Mouse (Mus musculus): Measurements from ENCODE around the gene Avpr2.
A peak's percentile ranks its signal among the peaks of the same experiment; 100 is the strongest.

Gene Avpr2

GRCm38 (mm10) chrX:73910049-73910448 lies 18.1 kb downstream of the Avpr2 start:
- H3K9me3 ChIP-seq (ENCODE audit: low read length), result no peaks in the 10 kb centered on the region
- H3K4me3 ChIP-seq (replicated peaks; ENCODE audit: low read length), result no peak overlapping the region
- H3K36me3 ChIP-seq (ENCODE audit: insufficient read depth, low read length), result peaks cover 8% of the 10 kb centered on the region; the same call in 1 of the 2 replicates
- H3K4me1 ChIP-seq (replicated peaks; ENCODE audit: low read depth, low read length), result peaks cover 26% of the 10 kb centered on the region
- TF ChIP-seq CTCF (conservative IDR thresholded peaks at IDR 0.05; ENCODE audit: low read length), result no peak
- no peak for TF ChIP-seq POU5F1 (IDR thresholded peaks at IDR 0.05; ENCODE audit: borderline replicate concordance, low read length)
- no peak for TF ChIP-seq NANOG (IDR thresholded peaks at IDR 0.05; ENCODE audit: borderline replicate concordance, low read length)
- no peaks in the 10 kb centered on the region for H3K27me3 ChIP-seq (ENCODE audit: insufficient read depth, low read length)

DNA sequence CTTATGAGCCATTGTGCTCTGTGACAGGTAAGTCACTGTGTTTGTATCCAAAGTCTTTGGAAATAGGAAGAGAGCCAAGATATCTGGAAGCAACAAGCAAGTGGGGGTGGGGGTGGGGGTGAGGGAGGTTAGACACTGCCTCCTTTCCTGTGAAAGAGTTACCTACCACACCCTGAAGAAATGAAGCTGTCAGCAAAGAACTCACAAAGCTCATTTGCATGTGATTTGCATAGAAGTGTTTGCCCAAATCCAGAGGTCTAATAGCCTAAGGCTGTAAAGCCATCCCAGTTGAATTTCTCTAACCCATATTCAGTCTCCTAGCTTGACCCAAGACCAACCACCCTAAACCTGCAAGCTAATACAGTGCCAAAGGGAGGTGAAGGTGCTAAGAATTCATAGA lies 18.5 kb downstream of the Avpr2 start:
- Histone ChIP-seq H3K27me3 (ENCODE audit: insufficient read depth, low read length) (no peaks in the 10 kb centered on the region), H3K36me3 (ENCODE audit: insufficient read depth, low read length) (peaks cover 4% of the 10 kb centered on the region; the same call in 1 of the 2 replicates), H3K9me3 (ENCODE audit: low read length) (no peaks in the 10 kb centered on the region), H3K4me3 (replicated peaks; ENCODE audit: low read length) (peak overlapping the region; percentile 67), H3K4me1 (replicated peaks; ENCODE audit: low read depth, low read length) (peaks cover 26% of the 10 kb centered on the region)
- no peak for TF ChIP-seq POU5F1 (IDR thresholded peaks at IDR 0.05; ENCODE audit: borderline replicate concordance, low read length)

- Histone ChIP-seq H3K4me1 (replicated peaks; ENCODE audit: low read depth, low read length) (peaks cover 33% of the 10 kb centered on the region), H3K4me3 (replicated peaks; ENCODE audit: low read length) (peak overlapping the region; percentile 67), H3K9me3 (ENCODE audit: low read length) (no peaks in the 10 kb centered on the region), H3K36me3 (ENCODE audit: insufficient read depth, low read length) (peaks cover 4% of the 10 kb centered on the region), H3K27me3 (ENCODE audit: insufficient read depth, low read length) (no peaks in the 10 kb centered on the region)
- no peak for TF ChIP-seq NANOG (IDR thresholded peaks at IDR 0.05; ENCODE audit: borderline replicate concordance, low read length)
- no peak for TF ChIP-seq CTCF (conservative IDR thresholded peaks at IDR 0.05; ENCODE audit: low read length)
- TF ChIP-seq POU5F1 (IDR thresholded peaks at IDR 0.05; ENCODE audit: borderline replicate concordance, low read length), result no peak
These were observed 19.3 kb downstream of the Avpr2 start for GRCm38 (mm10) chrX:73911156-73911555.

DNA sequence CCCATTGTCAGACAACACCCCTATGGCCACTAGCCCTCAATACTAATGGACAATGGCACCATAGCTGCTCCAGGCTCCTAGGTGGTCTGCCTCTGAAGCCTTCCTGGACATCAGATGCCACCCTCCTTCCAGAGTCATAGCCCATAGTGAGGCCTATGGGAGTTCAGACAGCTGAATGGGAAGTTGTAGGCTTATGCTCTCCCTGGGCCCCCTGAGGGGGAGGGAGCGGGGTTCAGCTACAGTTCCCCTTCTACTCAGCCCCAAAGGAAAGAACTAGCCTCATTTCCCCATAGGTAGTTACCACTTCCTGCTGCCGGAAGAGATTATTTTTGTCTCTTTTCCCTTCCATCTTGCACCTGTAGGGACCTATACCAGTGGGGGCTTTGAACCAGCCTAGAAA lies 19.7 kb downstream of the Avpr2 start:
- Histone ChIP-seq H3K36me3 (ENCODE audit: insufficient read depth, low read length) (peaks cover 8% of the 10 kb centered on the region), H3K4me3 (replicated peaks; ENCODE audit: low read length) (no peak overlapping the region), H3K27me3 (ENCODE audit: insufficient read depth, low read length) (no peaks in the 10 kb centered on the region), H3K9me3 (ENCODE audit: low read length) (no peaks in the 10 kb centered on the region), H3K4me1 (replicated peaks; ENCODE audit: low read depth, low read length) (peaks cover 34% of the 10 kb centered on the region)
- TF ChIP-seq CTCF (conservative IDR thresholded peaks at IDR 0.05; ENCODE audit: low read length) (no peak), NANOG (IDR thresholded peaks at IDR 0.05; ENCODE audit: borderline replicate concordance, low read length) (no peak), POU5F1 (IDR thresholded peaks at IDR 0.05; ENCODE audit: borderline replicate concordance, low read length) (no peak)

- Histone ChIP-seq H3K36me3 (ENCODE audit: insufficient read depth, low read length) (peaks cover 43% of the 10 kb centered on the region), H3K27me3 (ENCODE audit: insufficient read depth, low read length) (no peaks in the 10 kb centered on the region), H3K4me1 (replicated peaks; ENCODE audit: low read depth, low read length) (peaks cover 61% of the 10 kb centered on the region), H3K4me3 (replicated peaks; ENCODE audit: low read length) (peak overlapping the region; percentile 58), H3K9me3 (ENCODE audit: low read length) (no peaks in the 10 kb centered on the region)
- TF ChIP-seq NANOG (IDR thresholded peaks at IDR 0.05; ENCODE audit: borderline replicate concordance, low read length) (no peak), POU5F1 (IDR thresholded peaks at IDR 0.05; ENCODE audit: borderline replicate concordance, low read length) (no peak), CTCF (conservative IDR thresholded peaks at IDR 0.05; ENCODE audit: low read length) (no peak)
These were observed 23.2 kb downstream of the Avpr2 start for GRCm38 (mm10) chrX:73914827-73915703.

- no peaks in the 10 kb centered on the region for H3K9me3 ChIP-seq (ENCODE audit: low read length)
- H3K4me1 ChIP-seq (replicated peaks; ENCODE audit: low read depth, low read length), result peaks cover 53% of the 10 kb centered on the region
- no peaks in the 10 kb centered on the region for H3K27me3 ChIP-seq (ENCODE audit: insufficient read depth, low read length)
- H3K4me3 ChIP-seq (replicated peaks; ENCODE audit: low read length), result no peak overlapping the region
- TF ChIP-seq POU5F1 (IDR thresholded peaks at IDR 0.05; ENCODE audit: borderline replicate concordance, low read length) (no peak), NANOG (IDR thresholded peaks at IDR 0.05; ENCODE audit: borderline replicate concordance, low read length) (no peak), CTCF (conservative IDR thresholded peaks at IDR 0.05; ENCODE audit: low read length) (no peak)
- peaks cover 45% of the 10 kb centered on the region for H3K36me3 ChIP-seq (ENCODE audit: insufficient read depth, low read length)
These were observed 25.0 kb downstream of the Avpr2 start for GRCm38 (mm10) chrX:73916945-73917344.

GRCm38 (mm10) chrX:73918631-73919030 lies 26.7 kb downstream of the Avpr2 start:
- H3K9me3 ChIP-seq (ENCODE audit: low read length), result no peaks in the 10 kb centered on the region
- no peak overlapping the region for H3K4me3 ChIP-seq (replicated peaks; ENCODE audit: low read length)
- TF ChIP-seq CTCF (conservative IDR thresholded peaks at IDR 0.05; ENCODE audit: low read length) (no peak), NANOG (IDR thresholded peaks at IDR 0.05; ENCODE audit: borderline replicate concordance, low read length) (no peak), POU5F1 (IDR thresholded peaks at IDR 0.05; ENCODE audit: borderline replicate concordance, low read length) (no peak)
- H3K36me3 ChIP-seq (ENCODE audit: insufficient read depth, low read length), result peaks cover 45% of the 10 kb centered on the region
- peaks cover 53% of the 10 kb centered on the region for H3K4me1 ChIP-seq (replicated peaks; ENCODE audit: low read depth, low read length)
- H3K27me3 ChIP-seq (ENCODE audit: insufficient read depth, low read length), result no peaks in the 10 kb centered on the region

DNA sequence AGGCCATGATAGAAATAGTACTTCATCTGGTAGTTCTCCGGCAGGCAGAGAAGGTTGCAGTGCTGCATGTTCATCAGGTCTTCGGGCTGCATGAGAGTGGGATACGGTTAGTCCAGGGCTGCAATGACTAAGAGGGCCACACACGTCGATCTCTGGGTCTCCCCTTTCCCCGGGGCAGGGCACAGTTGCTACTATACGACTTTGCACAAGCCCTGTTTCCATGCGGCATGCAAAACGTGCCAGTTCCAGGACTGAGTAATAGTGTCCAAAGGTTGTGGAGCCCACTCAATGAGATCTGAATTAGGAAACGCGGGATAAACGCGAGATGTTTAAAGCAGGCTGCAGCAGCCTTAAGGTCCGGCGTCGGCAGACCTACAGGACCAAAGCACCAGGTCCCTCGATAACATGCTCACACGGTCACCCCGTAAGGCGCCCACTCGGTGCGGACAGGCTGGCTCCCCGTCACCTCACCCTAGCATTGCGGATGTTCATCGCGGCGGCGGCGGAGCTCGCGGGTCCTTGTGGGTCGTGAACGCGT lies 29.5 kb downstream of the Avpr2 start:
- no peaks in the 10 kb centered on the region for H3K9me3 ChIP-seq (ENCODE audit: low read length)
- H3K27me3 ChIP-seq (ENCODE audit: insufficient read depth, low read length), result no peaks in the 10 kb centered on the region
- TF ChIP-seq NANOG (IDR thresholded peaks at IDR 0.05; ENCODE audit: borderline replicate concordance, low read length), result no peak
- TF ChIP-seq CTCF (conservative IDR thresholded peaks at IDR 0.05; ENCODE audit: low read length), result no peak
- no peak for TF ChIP-seq POU5F1 (IDR thresholded peaks at IDR 0.05; ENCODE audit: borderline replicate concordance, low read length)
- H3K4me1 ChIP-seq (replicated peaks; ENCODE audit: low read depth, low read length), result peaks cover 41% of the 10 kb centered on the region
- H3K4me3 ChIP-seq (replicated peaks; ENCODE audit: low read length), result peak overlapping the region; percentile 85
- peaks cover 64% of the 10 kb centered on the region for H3K36me3 ChIP-seq (ENCODE audit: insufficient read depth, low read length)

All from E14TG2a.4 (cell line).